7 mouse cellular contexts compared by ENCODE assay signal in genomic region chr16:91995459-91996190, GRCm38 (mm10).
DNase-seq lines count a peak whose midpoint lies in the region; ATAC-seq lines count a peak whose summit lies in the region.

No protein-coding gene starts in this region.

- peaks cover 3% of the 10 kb centered on the region; the same call in 1 of the 2 replicates for H3K4me1 ChIP-seq in embryonic facial prominence, embryonic 14.5 days (ENCODE audit: control insufficient read depth, insufficient read depth, low read length)
- H3K4me1 ChIP-seq in limb, embryonic 12.5 days (replicated peaks) = peaks cover 8% of the 10 kb centered on the region

- no peaks in the 10 kb centered on the region for H3K27me3 ChIP-seq in embryonic facial prominence, embryonic 14.5 days (replicated peaks; ENCODE audit: control insufficient read depth, insufficient read depth, low read length)
- no peaks in the 10 kb centered on the region for H3K27me3 ChIP-seq in limb, embryonic 12.5 days

- H3K4me2 ChIP-seq in embryonic facial prominence, embryonic 14.5 days (ENCODE audit: low read depth, low read length) = peak overlapping the region; percentile 43
- H3K4me2 ChIP-seq in limb, embryonic 12.5 days = peak overlapping the region; percentile 45

- peak; percentile 79 for ATAC-seq in embryonic facial prominence, embryonic 14.5 days (ENCODE audit: low read depth)
- ATAC-seq in limb, embryonic 12.5 days (ENCODE audit: insufficient number of reproducible peaks, insufficient read depth, low FRiP score, low TSS enrichment, low read depth) = peak; percentile 83

- 12% methylated on average over 12 of the region's 13 CpGs for WGBS in embryonic facial prominence, embryonic 14.5 days
- 19% methylated on average over 13 of the region's 13 CpGs for WGBS in limb, embryonic 12.5 days

- DNase-seq in MN1 (ENCODE audit: low spot score) = peak; percentile 84
- DNase-seq in adrenal gland, adult 8-10 months = peak; percentile 13
- DNase-seq in embryonic facial prominence, embryonic 14.5 days (ENCODE audit: low spot score) = peak; percentile 82
- DNase-seq in kidney, adult 8-10 months = peak; percentile 31 to 35
- peak; percentile 31 for DNase-seq in retina, embryonic 14.5 days (ENCODE audit: low spot score)
- DNase-seq in gastrocnemius, postnatal 4 days (ENCODE audit: low spot score in 2 of 2) = no peak

- H3K36me3 ChIP-seq in embryonic facial prominence, embryonic 14.5 days (ENCODE audit: control insufficient read depth, insufficient read depth, low read length) = no peaks in the 10 kb centered on the region
- H3K36me3 ChIP-seq in limb, embryonic 12.5 days = no peaks in the 10 kb centered on the region

- H3K9ac ChIP-seq in embryonic facial prominence, embryonic 14.5 days (ENCODE audit: low read depth, low read length) = peak overlapping the region; percentile 26; the same call in 1 of the 2 replicates
- no peak overlapping the region for H3K9ac ChIP-seq in limb, embryonic 12.5 days (replicated peaks)

- H3K27ac ChIP-seq in embryonic facial prominence, embryonic 14.5 days (replicated peaks; ENCODE audit: low read depth, low read length) = peak overlapping the region; percentile 16; the same call in 1 of the 2 replicates
- H3K27ac ChIP-seq in limb, embryonic 12.5 days = peak overlapping the region; percentile 67; the same call in 1 of the 2 replicates

- H3K4me3 ChIP-seq in embryonic facial prominence, embryonic 14.5 days (ENCODE audit: low read depth, low read length) = peak overlapping the region; percentile 4
- peak overlapping the region; percentile 18 for H3K4me3 ChIP-seq in limb, embryonic 12.5 days (replicated peaks)

- H3K9me3 ChIP-seq in embryonic facial prominence, embryonic 14.5 days (ENCODE audit: control insufficient read depth, low read length) = no peaks in the 10 kb centered on the region
- no peaks in the 10 kb centered on the region for H3K9me3 ChIP-seq in limb, embryonic 12.5 days

Comparison
In these comparisons a context has a peak if more than half of its experiments do, and no peak if none do; other contexts are left out.
1. DNase-seq: peak in MN1 (single experiment), adrenal gland, adult 8-10 months (single experiment), embryonic facial prominence, embryonic 14.5 days (single experiment), kidney, adult 8-10 months (2 of 2) and retina, embryonic 14.5 days (single experiment); none in gastrocnemius, postnatal 4 days (0 of 2).